In genomic region chr11:105312311-105312942, GRCm38 (mm10) we compare ENCODE assay signal across 9 mouse cellular contexts. TPM values are rescaled to one million over a fixed set of nuclear protein-coding genes. Genes with fewer than 3 reads are reported as not detected.
A peak's percentile ranks its signal among the peaks of the same experiment; 100 is the strongest.
DNase-seq lines count a peak whose midpoint lies in the region; ATAC-seq lines count a peak whose summit lies in the region.
"Had no signal": no experiment of that assay in that cellular context is flagged by ENCODE, and none has a peak within 500 bp of the region (broad histone marks: within the 10 kb centered on the region; RNA-seq: fewer than 3 reads in every experiment).

No protein-coding gene starts in this region.

- WGBS in heart, embryonic 11.5 days (ENCODE audit: insufficient replicate concordance): 27% methylated on average over 12 of the region's 12 CpGs
- WGBS in midbrain, embryonic 10.5 days: 53% methylated on average over 12 of the region's 12 CpGs
- 63% methylated on average over 12 of the region's 12 CpGs for WGBS in midbrain, embryonic 15.5 days

- no peaks in the 10 kb centered on the region for H3K9me3 ChIP-seq in heart, embryonic 11.5 days (replicated peaks; ENCODE audit: control insufficient read depth, low read length)
- H3K9me3 ChIP-seq in midbrain, embryonic 10.5 days (replicated peaks): no peaks in the 10 kb centered on the region
- no peaks in the 10 kb centered on the region for H3K9me3 ChIP-seq in midbrain, embryonic 15.5 days

- ATAC-seq in heart, embryonic 11.5 days (replicated peaks; ENCODE audit: insufficient number of reproducible peaks, low FRiP score, low TSS enrichment): no peak
- no peak for ATAC-seq in midbrain, embryonic 15.5 days (replicated peaks)
- ATAC-seq: Patski had no signal

- peak overlapping the region; percentile 16; the same call in 1 of the 2 replicates for H3K9ac ChIP-seq in heart, embryonic 11.5 days (ENCODE audit: low read depth, low read length)
- no peak overlapping the region for H3K9ac ChIP-seq in midbrain, embryonic 15.5 days

- H3K4me2 ChIP-seq in heart, embryonic 11.5 days: no peak overlapping the region
- H3K4me2 ChIP-seq in midbrain, embryonic 15.5 days: no peak overlapping the region

- H3K36me3 ChIP-seq in heart, embryonic 11.5 days (ENCODE audit: control insufficient read depth, insufficient read depth, low read length): no peaks in the 10 kb centered on the region
- H3K36me3 ChIP-seq in midbrain, embryonic 10.5 days: peaks cover 5% of the 10 kb centered on the region; the same call in 1 of the 2 replicates
- no peaks in the 10 kb centered on the region for H3K36me3 ChIP-seq in midbrain, embryonic 15.5 days (replicated peaks)

- H3K27ac ChIP-seq in heart, embryonic 11.5 days (ENCODE audit: low read depth, low read length): peak overlapping the region; percentile 74
- peak overlapping the region; percentile 81 for H3K27ac ChIP-seq in midbrain, embryonic 10.5 days (replicated peaks)
- no peak overlapping the region for H3K27ac ChIP-seq in midbrain, embryonic 15.5 days

- DNase-seq in heart, postnatal 10 days: no peak
- DNase-seq in midbrain, embryonic 10.5 days (ENCODE audit: low spot score): peak; percentile 30
- peak; percentile 72 for DNase-seq in fibroblast of lung, adult 2 months (ENCODE audit: low read depth)
- peak; percentile 49 for DNase-seq in retina, postnatal 1 day
- no peak for DNase-seq in cerebellum, adult 9-10 months
- no peak for DNase-seq in cerebellum, postnatal 36 days

- no peaks in the 10 kb centered on the region for H3K27me3 ChIP-seq in heart, embryonic 11.5 days (ENCODE audit: control insufficient read depth, insufficient read depth, low read length)
- no peaks in the 10 kb centered on the region for H3K27me3 ChIP-seq in midbrain, embryonic 10.5 days (ENCODE audit: low read depth, poor library complexity, severe bottlenecking)
- H3K27me3 ChIP-seq in midbrain, embryonic 15.5 days (replicated peaks): no peaks in the 10 kb centered on the region
- H3K27me3 ChIP-seq: Patski had no signal

- H3K4me1 ChIP-seq in heart, embryonic 11.5 days (ENCODE audit: control insufficient read depth, insufficient read depth, low read length): peaks cover 43% of the 10 kb centered on the region
- peaks cover 59% of the 10 kb centered on the region for H3K4me1 ChIP-seq in midbrain, embryonic 10.5 days
- peaks cover 24% of the 10 kb centered on the region for H3K4me1 ChIP-seq in midbrain, embryonic 15.5 days

- no peak overlapping the region for H3K4me3 ChIP-seq in heart, embryonic 11.5 days (ENCODE audit: low read depth, low read length)
- H3K4me3 ChIP-seq in midbrain, embryonic 10.5 days: no peak overlapping the region
- no peak overlapping the region for H3K4me3 ChIP-seq in midbrain, embryonic 15.5 days

- intact Hi-C loops in heart, postnatal 10 days (cut with DNase I): loop anchor here (2.0 kb wide), 1 partner anchor 20 kb away; the partner anchor contains the start of gene Mrc2

RNA-seq across cellular contexts. Expression of gene Mrc2, which starts 20.0 kb away (rescaled TPM):
- 5.1 and 6.7 TPM in 2 replicates for polyA plus RNA-seq in heart, embryonic 11.5 days (2014; fragmentation: Nextera tagmentation; extraction: Ambion mirVana)
- 10 to 100 TPM; 35.1 to 35.9 TPM for total RNA-seq in heart, postnatal 10 days (2021)
- 16.5 and 16.9 TPM in 2 replicates for polyA plus RNA-seq in midbrain, embryonic 10.5 days (2016; fragmentation: Nextera tagmentation; extraction: Ambion mirVana)
- 5.8 and 6.8 TPM in 2 replicates for polyA plus RNA-seq in midbrain, embryonic 15.5 days (2015; fragmentation: Nextera tagmentation; extraction: Ambion mirVana)

Comparison
In these comparisons a context has a peak if more than half of its experiments do, and no peak if none do; other contexts are left out.
1. DNase-seq: peak in midbrain, embryonic 10.5 days (single experiment), fibroblast of lung, adult 2 months (single experiment) and retina, postnatal 1 day (single experiment); none in heart, postnatal 10 days (0 of 2), cerebellum, adult 9-10 months (single experiment) and cerebellum, postnatal 36 days (0 of 2).